Mouse (Mus musculus): ENCODE measurements around the gene Gm49388. TPM values are rescaled to one million over a fixed set of nuclear protein-coding genes. Genes with fewer than 3 reads are reported as not detected.

Gm49388 gene
- polyA plus RNA-seq, 1 experiment from 2014 or later = not detected

- Histone ChIP-seq H3K4me2 (no peak overlapping the region), H3K27ac (peak overlapping the region; percentile 55), H3K4me3 (replicated peaks) (no peak overlapping the region), H3K36me3 (peaks cover 16% of the 10 kb centered on the region; the same call in 1 of the 2 replicates), H3K9ac (no peak overlapping the region), H3K4me1 (peaks cover 28% of the 10 kb centered on the region), H3K9me3 (replicated peaks) (no peaks in the 10 kb centered on the region), H3K27me3 (no peaks in the 10 kb centered on the region)
- 62% methylated on average over 19 of the region's 19 CpGs for WGBS
- ATAC-seq (replicated peaks; ENCODE audit: low FRiP score) = 0 out of 2 replicates have a peak, but pooled peaks have one; percentile 30
These were observed 29.0 kb downstream of the Gm49388 start for GRCm38 (mm10) chr7:127814241-127814921.

DNA sequence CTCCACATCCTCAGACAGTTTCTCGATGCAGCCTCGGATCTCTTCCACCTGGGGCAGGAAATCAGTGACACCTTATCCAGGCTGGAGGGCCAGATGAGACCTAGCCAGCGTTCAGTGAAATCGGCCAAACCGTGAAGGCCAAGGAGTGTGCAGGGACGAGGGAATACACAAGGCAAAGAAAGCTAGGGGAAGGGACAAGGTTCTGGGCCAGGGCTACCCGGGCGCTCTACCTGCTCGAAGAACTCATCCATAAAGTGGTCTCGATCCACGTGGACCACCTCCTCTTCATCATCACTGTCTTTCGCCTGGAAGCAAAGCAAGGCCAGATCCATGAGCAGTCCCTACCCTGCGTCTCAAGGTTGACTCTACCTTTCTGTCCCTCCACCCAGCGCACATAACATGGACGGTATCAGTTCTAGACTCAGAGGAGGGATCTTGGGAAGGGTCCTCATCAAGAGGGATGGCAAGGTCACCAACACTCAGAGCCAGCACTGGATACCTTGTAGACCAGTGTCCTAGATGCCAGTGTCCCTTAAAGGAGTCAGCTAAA lies 29.8 kb downstream of the Gm49388 start:
- Histone ChIP-seq H3K36me3 (peaks cover 11% of the 10 kb centered on the region; the same call in 1 of the 2 replicates), H3K27ac (peak overlapping the region; percentile 51), H3K9ac (no peak overlapping the region), H3K9me3 (replicated peaks) (no peaks in the 10 kb centered on the region), H3K4me3 (replicated peaks) (no peak overlapping the region), H3K4me2 (no peak overlapping the region), H3K4me1 (peaks cover 28% of the 10 kb centered on the region), H3K27me3 (no peaks in the 10 kb centered on the region)
- 77% methylated on average over 15 of the region's 15 CpGs for WGBS
- no peak for ATAC-seq (replicated peaks; ENCODE audit: low FRiP score)

GRCm38 (mm10) chr7:127815954-127816821 lies 30.8 kb downstream of the Gm49388 start:
- Histone ChIP-seq H3K27ac (peak overlapping the region; percentile 9; the same call in 1 of the 2 replicates), H3K4me1 (peaks cover 33% of the 10 kb centered on the region), H3K27me3 (no peaks in the 10 kb centered on the region), H3K9ac (no peak overlapping the region), H3K36me3 (peaks cover 6% of the 10 kb centered on the region; the same call in 1 of the 2 replicates), H3K4me3 (replicated peaks) (no peak overlapping the region), H3K9me3 (replicated peaks) (no peaks in the 10 kb centered on the region), H3K4me2 (no peak overlapping the region)
- 52% methylated on average over 15 of the region's 15 CpGs for WGBS
- peak; percentile 59 for ATAC-seq (replicated peaks; ENCODE audit: low FRiP score)

- ATAC-seq (replicated peaks; ENCODE audit: low FRiP score) = no peak
- 59% methylated on average over 7 of the region's 7 CpGs for WGBS
- peaks cover 5% of the 10 kb centered on the region; the same call in 1 of the 2 replicates for H3K36me3 ChIP-seq
- H3K4me1 ChIP-seq = peaks cover 39% of the 10 kb centered on the region
- no peaks in the 10 kb centered on the region for H3K9me3 ChIP-seq (replicated peaks)
- H3K4me2 ChIP-seq = no peak overlapping the region
- no peak overlapping the region for H3K4me3 ChIP-seq (replicated peaks)
- no peaks in the 10 kb centered on the region for H3K27me3 ChIP-seq
- no peak overlapping the region for H3K9ac ChIP-seq
- H3K27ac ChIP-seq = no peak overlapping the region
These were observed 31.6 kb downstream of the Gm49388 start for GRCm38 (mm10) chr7:127817053-127817452.

- no peak overlapping the region for H3K27ac ChIP-seq
- no peak overlapping the region for H3K4me3 ChIP-seq (replicated peaks)
- 92% methylated on average over 5 of the region's 5 CpGs for WGBS
- no peak for ATAC-seq (replicated peaks; ENCODE audit: low FRiP score)
- H3K36me3 ChIP-seq = 0 out of 2 replicates have a peak, but pooled peaks cover 3% of the 10 kb centered on the region
- peaks cover 46% of the 10 kb centered on the region for H3K4me1 ChIP-seq
- H3K9me3 ChIP-seq (replicated peaks) = no peaks in the 10 kb centered on the region
- no peaks in the 10 kb centered on the region for H3K27me3 ChIP-seq
- no peak overlapping the region for H3K4me2 ChIP-seq
- H3K9ac ChIP-seq = no peak overlapping the region
These were observed 32.4 kb downstream of the Gm49388 start for GRCm38 (mm10) chr7:127817776-127818175.

DNA sequence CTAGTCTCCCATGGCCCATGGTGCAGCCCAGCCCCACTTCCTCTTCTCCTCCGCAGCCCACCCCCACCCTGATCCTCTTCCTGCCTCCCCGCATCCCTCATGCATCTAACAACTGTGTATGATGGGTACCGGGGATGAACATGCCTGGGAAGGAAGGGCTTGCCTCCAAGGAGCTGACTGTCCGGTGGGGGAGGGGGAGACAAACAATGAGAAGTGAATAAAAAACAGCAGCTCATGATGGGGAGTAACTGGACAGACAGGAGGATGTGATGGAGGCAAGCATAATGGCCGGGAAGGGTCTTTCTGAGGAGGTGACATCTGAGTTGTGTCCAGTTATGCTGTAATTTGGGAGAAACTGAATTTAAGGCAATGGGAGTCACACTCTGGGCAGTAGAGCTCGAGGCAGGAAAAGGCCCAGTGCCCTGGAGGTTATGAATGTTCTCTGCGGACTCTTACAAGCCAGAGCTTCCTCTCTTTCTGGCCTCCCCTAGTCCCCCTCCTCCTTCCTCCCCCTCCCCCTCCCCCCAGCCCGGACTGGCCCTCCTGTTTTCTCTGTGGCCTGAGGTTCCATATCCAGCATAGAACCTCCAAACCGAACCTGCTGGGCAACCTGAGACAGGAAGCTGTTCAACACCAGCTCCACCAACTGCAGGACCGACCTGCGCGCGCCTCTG lies 35.6 kb downstream of the Gm49388 start:
- 48% methylated on average over 13 of the region's 13 CpGs for WGBS
- ATAC-seq (replicated peaks; ENCODE audit: low FRiP score) = no peak
- Histone ChIP-seq H3K4me2 (no peak overlapping the region), H3K36me3 (no peaks in the 10 kb centered on the region), H3K9me3 (replicated peaks) (no peaks in the 10 kb centered on the region), H3K9ac (no peak overlapping the region), H3K4me1 (peaks cover 45% of the 10 kb centered on the region), H3K4me3 (replicated peaks) (no peak overlapping the region), H3K27ac (peak overlapping the region; percentile 74), H3K27me3 (no peaks in the 10 kb centered on the region)

DNA sequence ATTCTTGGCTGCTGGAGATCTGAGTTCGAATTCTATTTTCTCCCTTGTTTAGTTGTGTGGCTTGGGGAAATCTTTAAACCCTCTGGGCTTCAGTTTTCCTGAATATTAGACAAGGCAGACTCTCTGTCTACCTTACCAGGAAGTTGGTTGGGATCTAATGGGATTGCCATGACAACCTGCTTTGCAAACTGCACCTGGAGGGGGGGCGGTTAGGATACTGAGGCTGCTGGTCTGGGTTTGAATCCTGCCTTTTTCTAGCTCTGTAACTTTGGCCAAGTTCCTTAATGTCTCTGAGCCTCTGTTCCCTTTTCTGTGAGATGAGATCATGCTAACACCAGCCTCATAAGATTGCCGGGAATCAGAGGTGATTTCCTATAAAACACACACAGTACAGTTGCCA lies 37.1 kb downstream of the Gm49388 start:
- H3K27me3 ChIP-seq = no peaks in the 10 kb centered on the region
- WGBS = 82% methylated on average over 3 of the region's 3 CpGs
- H3K4me2 ChIP-seq = no peak overlapping the region
- no peaks in the 10 kb centered on the region for H3K9me3 ChIP-seq (replicated peaks)
- no peak overlapping the region for H3K27ac ChIP-seq
- ATAC-seq (replicated peaks; ENCODE audit: low FRiP score) = no peak
- no peaks in the 10 kb centered on the region for H3K36me3 ChIP-seq
- H3K9ac ChIP-seq = no peak overlapping the region
- H3K4me1 ChIP-seq = peaks cover 38% of the 10 kb centered on the region
- H3K4me3 ChIP-seq (replicated peaks) = no peak overlapping the region

GRCm38 (mm10) chr7:127823236-127824171 lies 38.1 kb downstream of the Gm49388 start:
- Histone ChIP-seq H3K36me3 (no peaks in the 10 kb centered on the region), H3K27me3 (no peaks in the 10 kb centered on the region), H3K4me2 (peak overlapping the region; percentile 89), H3K9ac (peak overlapping the region; percentile 70), H3K4me3 (replicated peaks) (peak overlapping the region; percentile 61), H3K9me3 (replicated peaks) (no peaks in the 10 kb centered on the region), H3K27ac (0 out of 2 replicates have a peak overlapping the region, but pooled peaks have one; percentile 33), H3K4me1 (peaks cover 38% of the 10 kb centered on the region)
- ATAC-seq (replicated peaks; ENCODE audit: low FRiP score) = peak; percentile 41
- 64% methylated on average over 11 of the region's 11 CpGs for WGBS

DNA sequence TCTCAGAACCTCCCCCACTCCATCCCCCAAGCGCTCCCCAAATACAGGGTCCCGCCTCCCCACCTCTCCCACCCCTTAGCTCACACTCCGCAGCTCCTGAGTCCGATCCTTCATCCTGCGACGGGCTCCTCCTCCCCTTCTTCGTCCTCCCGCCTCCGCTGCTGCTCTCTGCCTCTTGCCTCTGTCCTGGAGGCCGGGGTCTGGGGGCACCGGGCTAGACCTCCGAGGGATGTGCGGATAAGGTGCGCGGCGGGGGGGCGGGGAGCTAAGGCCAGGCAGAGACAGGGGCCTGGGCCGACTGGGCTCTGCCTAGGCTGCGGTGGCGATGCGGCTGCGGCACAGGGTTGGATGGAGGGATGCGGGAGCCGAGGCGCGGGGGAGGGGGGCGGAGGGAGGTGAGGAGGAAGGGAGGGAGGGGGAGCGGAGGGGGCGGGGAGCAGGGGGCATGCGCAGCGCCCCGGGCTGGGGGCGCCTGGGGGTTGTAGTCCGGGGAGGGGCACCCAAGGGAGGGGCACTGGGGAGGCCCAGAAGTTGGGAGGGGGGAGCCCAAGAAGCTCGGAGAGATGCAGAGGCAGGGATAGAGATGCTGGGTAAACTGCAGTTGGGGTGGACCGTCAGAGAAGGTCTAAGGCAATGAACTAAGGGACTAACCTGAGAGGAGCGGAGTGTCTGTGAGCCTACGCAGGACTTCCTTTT lies 38.9 kb downstream of the Gm49388 start, which contains the start of the genes Stx4a and Stx1b:
Gene Stx4a (plus strand): TSS at position 119 of the 696 bp plus-strand sequence.
Gene Stx1b (minus strand): TSS at position 374 of the 696 bp plus-strand sequence.
- ATAC-seq (replicated peaks; ENCODE audit: low FRiP score) = peak; percentile 68
- Histone ChIP-seq H3K36me3 (no peaks in the 10 kb centered on the region), H3K9ac (peak within 1 kb of the TSS; percentile 70), H3K4me1 (peaks cover 38% of the 10 kb centered on the region), H3K4me3 (replicated peaks) (peak within 1 kb of the TSS; percentile 61), H3K27me3 (no peaks in the 10 kb centered on the region), H3K27ac (0 out of 2 replicates have a peak within 1 kb of the TSS, but pooled peaks have one; percentile 33), H3K9me3 (replicated peaks) (no peaks in the 10 kb centered on the region), H3K4me2 (peak within 1 kb of the TSS; percentile 89)
- 3% methylated on average over 32 of the region's 38 CpGs for WGBS

DNA sequence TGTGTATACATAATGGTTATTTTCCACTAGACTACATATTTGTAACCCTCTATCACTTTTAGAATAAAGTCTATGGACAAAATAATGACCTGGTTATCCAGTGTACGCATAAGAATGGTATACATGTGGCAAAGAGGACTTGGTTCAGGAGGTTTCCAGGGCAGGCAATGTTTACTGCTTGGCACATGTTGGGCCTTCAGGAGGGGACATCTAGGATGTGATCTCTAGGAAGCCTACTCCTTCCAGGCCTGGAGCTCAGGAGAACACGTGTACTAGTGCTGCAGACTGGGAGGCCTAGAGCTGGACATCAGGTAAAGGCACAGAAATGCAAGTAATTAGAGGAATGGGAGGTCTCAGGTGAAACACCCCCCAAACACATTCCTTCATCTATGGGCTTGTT lies 50.1 kb downstream of the Gm49388 start:
- H3K4me1 ChIP-seq = peaks cover 4% of the 10 kb centered on the region; the same call in 1 of the 2 replicates
- no peak overlapping the region for H3K4me3 ChIP-seq (replicated peaks)
- 81% methylated on average over 2 of the region's 2 CpGs for WGBS
- no peak overlapping the region for H3K9ac ChIP-seq
- H3K9me3 ChIP-seq (replicated peaks) = no peaks in the 10 kb centered on the region
- no peak for ATAC-seq (replicated peaks; ENCODE audit: low FRiP score)
- H3K27me3 ChIP-seq = no peaks in the 10 kb centered on the region
- H3K4me2 ChIP-seq = no peak overlapping the region
- no peaks in the 10 kb centered on the region for H3K36me3 ChIP-seq
- H3K27ac ChIP-seq = no peak overlapping the region
